Mouse (Mus musculus) MEL (cell line): ENCODE data around the gene Zfp109.

Experiments used
- MAFK ChIP-seq: IDR thresholded peaks from 2 replicates; pipeline ENCODE4 v1.6.1; 2011; ENCODE audit warnings: low read depth, mild to moderate bottlenecking, low read length, improper control_type of control experiment, borderline replicate concordance
- MEF2A ChIP-seq: IDR thresholded peaks from 2 replicates; pipeline ENCODE4 v1.6.1; 2014; ENCODE audit warnings: low read depth, mild to moderate bottlenecking, inconsistent platforms, low read length, improper control_type of control experiment; ENCODE audit not compliant: poor library complexity, insufficient replicate concordance, severe bottlenecking; ENCODE audit errors: extremely low read depth
- SIN3A ChIP-seq: IDR thresholded peaks from 2 replicates; pipeline ENCODE4 v1.6.1; 2012; ENCODE audit warnings: low read length, improper control_type of control experiment, inconsistent platforms
- USF2 ChIP-seq, 2 experiments: IDR thresholded peaks; 2 replicates each; pipeline ENCODE4 v1.6.1; 2011 to 2012; ENCODE audit warnings: improper control_type of control experiment in 2 of 2, low read length in 2 of 2, borderline replicate concordance in 1 of 2, inconsistent platforms in 1 of 2, low read depth in 1 of 2, mild to moderate bottlenecking in 1 of 2; ENCODE audit not compliant: insufficient read depth in 1 of 2

GRCm38 (mm10) chr7:24237040-24237791 is at the start of gene Zfp109:
- TF ChIP-seq USF2 (IDR thresholded peaks at IDR 0.05; ENCODE audit: borderline replicate concordance in 1 of 2, insufficient read depth in 1 of 2, low read depth in 1 of 2, low read length in 2 of 2) (no peak), MAFK (no peak), SIN3A (no peak), MEF2A (no peak)
